Mouse (Mus musculus) lung, postnatal 10 days (tissue): ENCODE data around the gene Myzap.

Experiments used
- DNase-seq: peaks from one replicate; pipeline ENCODE4 v3.0.0; 2021

Myzap gene

DNA sequence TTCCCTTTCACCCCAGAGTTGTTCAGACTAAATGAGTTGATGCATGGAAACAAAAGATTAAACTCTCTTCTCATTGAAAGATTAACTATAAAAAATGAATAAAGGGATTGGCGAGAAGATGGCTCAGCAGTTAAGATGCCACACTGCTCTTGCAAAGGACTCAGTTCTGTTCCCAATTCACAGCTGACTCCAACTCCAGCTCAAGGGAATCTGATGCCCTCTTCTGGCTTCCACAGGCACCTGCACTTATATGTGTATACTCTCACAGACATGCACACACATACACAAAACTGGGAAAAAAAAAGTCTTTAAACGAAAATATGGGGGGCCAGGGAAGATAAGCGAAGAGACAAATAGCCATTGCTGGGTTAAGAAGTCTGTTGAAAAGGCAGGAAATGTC lies 115.6 kb downstream of the Myzap start:
- no peak for DNase-seq

DNA sequence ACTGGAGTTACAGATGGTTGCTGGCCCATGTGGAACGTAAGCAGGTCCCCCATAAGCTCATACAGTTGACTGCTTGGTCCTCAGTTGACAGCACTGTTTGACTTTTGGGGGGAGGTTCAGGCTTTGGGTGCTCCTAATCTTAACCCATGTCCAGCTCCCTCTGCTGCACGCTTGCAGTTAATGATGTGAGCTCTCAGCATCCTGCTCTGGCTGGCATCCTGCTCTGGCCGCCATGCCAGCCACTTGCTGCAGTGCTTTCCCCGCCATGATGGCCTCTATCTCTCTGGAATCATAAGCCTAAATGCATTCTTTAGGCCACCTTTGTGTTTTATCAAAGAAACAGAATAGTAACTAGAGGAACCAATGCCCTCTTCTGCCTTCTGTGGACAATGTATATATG lies 116.6 kb downstream of the Myzap start:
- DNase-seq = no peak

DNA sequence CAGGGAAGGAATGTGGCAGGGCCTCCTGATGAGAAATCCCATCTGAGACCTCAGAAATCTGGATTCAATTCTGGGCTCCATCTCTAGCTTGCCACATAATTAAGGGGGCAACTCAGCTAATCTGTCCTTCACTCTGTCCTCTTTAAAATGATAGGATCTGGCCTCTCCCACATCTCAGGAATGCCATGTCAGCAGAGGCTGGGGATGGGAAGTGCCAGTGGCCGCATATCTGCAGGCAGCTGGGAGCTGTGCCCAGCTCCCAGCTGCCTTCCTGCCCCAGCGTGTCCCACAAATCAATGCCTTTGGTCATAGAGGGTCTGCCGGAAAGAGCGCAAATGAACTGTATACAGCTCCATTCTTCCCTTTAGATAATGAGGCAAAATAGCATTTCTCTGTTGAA lies 124.7 kb downstream of the Myzap start:
- DNase-seq = no peak

DNA sequence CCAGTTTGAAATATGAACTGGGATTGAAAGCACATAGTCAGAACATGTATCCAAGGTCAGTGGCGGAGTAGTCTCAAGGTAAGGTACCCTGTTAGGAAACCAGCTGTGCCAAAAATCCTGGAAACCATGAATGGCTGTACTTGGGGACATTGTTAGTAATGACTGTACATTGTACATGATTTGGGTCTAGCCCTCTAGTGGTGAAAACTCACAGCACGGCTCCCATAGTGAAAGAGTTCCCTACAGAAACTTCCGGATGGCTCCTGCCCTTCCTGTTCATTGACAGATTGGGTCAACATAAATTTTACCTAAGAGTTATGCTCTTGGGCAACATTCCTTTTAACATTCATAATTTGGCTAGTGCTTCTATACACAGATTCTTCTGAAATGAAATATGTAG lies 126.0 kb downstream of the Myzap start:
- peak; percentile 45 for DNase-seq

DNA sequence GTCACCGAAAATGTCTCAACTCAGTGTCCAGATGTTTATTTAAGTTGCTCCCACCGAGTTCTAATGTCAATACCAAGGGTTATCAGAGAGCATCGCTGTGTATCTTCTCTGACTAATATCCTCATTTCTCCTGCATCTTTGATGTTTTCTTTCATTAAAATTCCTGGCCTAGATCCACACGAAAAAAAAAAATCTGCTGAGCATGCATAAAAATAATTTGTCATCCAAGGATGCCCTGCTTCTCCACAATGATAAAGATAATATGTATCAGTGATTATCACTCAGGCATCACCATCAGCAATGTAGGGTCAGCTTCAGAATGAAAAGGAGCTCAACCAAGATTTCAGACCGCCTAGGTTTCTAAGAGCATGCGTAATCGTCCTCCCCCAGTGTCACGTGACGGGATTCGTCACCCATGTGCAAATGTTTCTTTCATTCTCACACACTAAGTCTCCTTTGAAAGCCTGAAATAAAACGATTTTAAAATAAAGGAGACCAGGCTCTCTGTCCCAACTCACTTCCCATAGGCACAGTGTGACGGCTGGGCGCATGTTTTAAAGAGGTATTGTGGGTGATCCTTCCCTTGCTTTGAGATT lies 129.0 kb downstream of the Myzap start:
- no peak for DNase-seq

DNA sequence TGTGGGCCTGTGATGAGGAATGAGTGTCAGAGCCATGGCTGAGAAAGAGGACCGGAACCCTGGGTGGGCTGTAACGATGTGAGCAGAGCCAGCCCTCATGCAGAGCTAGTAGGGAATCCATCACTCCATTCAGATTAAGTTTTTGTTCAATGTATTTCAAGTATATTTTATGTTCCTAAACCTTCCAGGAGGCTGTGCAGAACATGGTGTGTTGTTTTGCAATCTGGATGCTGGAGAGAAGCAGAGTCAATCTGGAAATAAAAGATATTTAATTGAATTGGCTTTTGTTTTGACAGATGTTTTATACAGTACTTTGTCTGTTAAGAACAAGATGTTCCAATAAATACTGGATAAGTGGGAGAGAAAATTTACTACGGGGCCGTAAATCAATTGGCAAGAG lies 135.4 kb downstream of the Myzap start:
- no peak for DNase-seq
